Mouse (Mus musculus) thymus, postnatal 0 days (tissue): Measurements from ENCODE around the gene Rufy1. TPM values are rescaled to one million over a fixed set of nuclear protein-coding genes. Genes with fewer than 3 reads are reported as not detected.
A peak's percentile ranks its signal among the peaks of the same experiment; 100 is the strongest.

Experiments used
- DNase-seq: peaks from one replicate; pipeline ENCODE4 v3.0.0-alpha.2; 2015; ENCODE audit warnings: low spot score
- microRNA counts: library from miRNA; unstranded; fragments of <30 nt; microRNA quantifications from one replicate; lab custom pipeline; 2015
- microRNA-seq: library from miRNA; unstranded; fragments of <30 nt; microRNA quantifications from one replicate; pipeline ENCODE4, GENCODE M21; 2016; ENCODE audit warnings: borderline number of aligned reads
- polyA plus RNA-seq: library from polyadenylated mRNA; unstranded; fragments of >200 nt; fragmentation: Nextera tagmentation; extraction: Ambion mirVana; gene quantifications from 2 replicates; pipeline ENCODE4 v1.2.1, GENCODE M21; 2015

Gene Rufy1
- polyA plus RNA-seq, 1 experiment from 2014 or later: 13.6 TPM

DNA sequence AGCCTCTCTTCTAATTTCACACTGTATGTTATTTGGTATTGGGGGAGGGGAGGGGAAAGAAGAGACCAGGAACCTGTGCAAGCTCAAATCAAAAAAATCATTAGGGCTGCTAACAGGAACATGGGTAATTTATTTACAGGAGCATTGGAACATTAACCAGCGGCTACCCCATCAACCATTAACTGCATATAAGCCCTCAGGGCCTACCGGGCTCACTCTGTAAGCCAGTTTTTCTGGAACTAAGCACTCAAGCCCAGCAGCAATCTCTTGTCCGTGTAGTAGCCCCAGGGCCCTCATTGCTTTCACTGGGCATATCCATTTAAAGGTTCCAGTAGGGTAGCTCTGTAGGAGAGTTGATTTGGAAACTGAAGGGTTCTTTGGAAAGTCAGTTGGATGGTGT lies 76.1 kb downstream of the Rufy1 start:
- no peak for DNase-seq

- DNase-seq: no peak
Observed at GRCm38 (mm10) chr11:50354162-50354561, 76.8 kb downstream of the Rufy1 start, which contains the start of gene Cby3. Cby3 (plus strand) TSS chr11:50354462.

GRCm38 (mm10) chr11:50352177-50352576 lies 78.7 kb downstream of the Rufy1 start:
- DNase-seq: no peak

GRCm38 (mm10) chr11:50346256-50347032 lies 84.5 kb downstream of the Rufy1 start:
- DNase-seq: no peak

DNA sequence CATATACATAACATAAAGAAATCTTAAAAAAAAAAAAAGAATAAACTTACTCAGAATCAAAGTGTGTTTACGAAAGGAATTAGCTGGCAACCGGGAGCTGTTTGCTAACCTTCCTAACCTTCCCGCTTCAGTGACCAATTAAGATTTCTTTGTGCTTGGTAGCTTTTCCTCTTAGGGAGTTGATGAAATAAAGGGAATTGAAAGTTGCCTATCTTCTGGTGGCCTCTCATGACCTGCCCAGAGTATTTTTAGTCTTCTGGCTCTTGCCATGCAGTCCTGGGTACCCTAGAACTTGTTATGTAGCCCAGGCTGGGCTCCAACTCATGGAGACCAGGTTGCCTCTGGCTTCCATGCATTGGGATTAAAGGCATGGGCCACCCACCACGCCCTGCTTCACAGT lies 85.4 kb downstream of the Rufy1 start:
- DNase-seq: no peak

MicroRNAs encoded within 50 kb of the gene (microRNA counts, 519-probe panel; counts per million panel counts)
- 4,743 counts per million, percentile 82 among the panel's probes with 10 or more counts for microRNA mmu-miR-804 (lab: Ali Mortazavi, UCI)

Small RNA genes within 50 kb of the gene (microRNA-seq; reads per million reads assigned to microRNA genes)
- not detected for gene Mir804

Other genes with a start within 250 kb of the Rufy1 start
- gene Sqstm1, start 220.3 kb downstream of the Rufy1 start, polyA plus RNA-seq: 233 and 246 TPM in 2 replicates
- 8.6 and 11.8 TPM in 2 replicates for gene Mgat4b, start 220.2 kb downstream of the Rufy1 start, polyA plus RNA-seq
- gene Ltc4s, start 192.5 kb downstream of the Rufy1 start, polyA plus RNA-seq: 3.5 and 3.7 TPM in 2 replicates
- 4.7 and 5.3 TPM in 2 replicates for gene Maml1, start 138.8 kb downstream of the Rufy1 start, polyA plus RNA-seq
- 196 and 213 TPM in 2 replicates for gene Canx, start 105.5 kb downstream of the Rufy1 start, polyA plus RNA-seq
- gene Cby3, start 76.7 kb downstream of the Rufy1 start, polyA plus RNA-seq: not detected in 2 replicates
- 350 and 356 TPM in 2 replicates for gene Hnrnph1, start 54.1 kb downstream of the Rufy1 start, polyA plus RNA-seq
- 3.2 and 3.3 TPM in 2 replicates for gene Adamts2, start 171.0 kb upstream of the Rufy1 start, polyA plus RNA-seq